Mouse (Mus musculus): Measurements from ENCODE around the gene Sgsm1. TPM values are rescaled to one million over a fixed set of nuclear protein-coding genes. Genes with fewer than 3 reads are reported as not detected.

The Sgsm1 gene
- total and polyA plus RNA-seq, 2 experiments from 2014 or later = 0.11 to 1.1 TPM

DNA sequence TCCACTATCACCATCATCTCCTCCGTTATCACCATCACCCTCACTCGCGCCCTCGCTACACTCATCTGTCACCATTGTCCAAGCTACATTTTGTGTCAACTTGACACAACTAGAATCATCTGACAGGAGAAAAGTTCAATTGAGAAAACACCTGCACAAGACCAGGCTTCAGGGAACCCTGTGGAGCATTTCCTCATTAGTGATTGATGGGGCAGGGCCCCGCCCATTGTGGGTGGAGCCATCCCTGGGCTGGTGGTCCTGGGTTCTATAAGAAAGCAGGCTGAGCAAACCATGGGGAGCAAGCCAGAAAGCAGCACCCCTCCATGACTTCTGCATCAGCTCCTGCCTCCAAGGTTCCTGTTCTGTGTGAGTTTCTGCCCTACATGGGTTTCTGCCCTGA lies 22.8 kb downstream of the Sgsm1 start:
- H3K4me2 ChIP-seq (ENCODE audit: low read depth, low read length) = no peak overlapping the region
- no peak overlapping the region for H3K27ac ChIP-seq (ENCODE audit: low read depth)
- no peaks in the 10 kb centered on the region for H3K4me1 ChIP-seq (ENCODE audit: control insufficient read depth, insufficient read depth)
- peaks cover 52% of the 10 kb centered on the region for H3K27me3 ChIP-seq (ENCODE audit: control insufficient read depth, insufficient read depth, low read length)
- TF ChIP-seq EP300 (IDR thresholded peaks at IDR 0.05; ENCODE audit: low read depth) (no peak), CTCF (IDR thresholded peaks at IDR 0.05; ENCODE audit: low read depth) (no peak)
- DNase-seq (ENCODE audit: low spot score) = no peak
- ATAC-seq (ENCODE audit: insufficient read depth, low read depth) = no peak
- no peaks in the 10 kb centered on the region for H3K9me3 ChIP-seq (replicated peaks; ENCODE audit: control insufficient read depth, low read length)
- H3K9ac ChIP-seq (replicated peaks; ENCODE audit: low read depth, low read length) = no peak overlapping the region
- WGBS = 51% methylated on average over 5 of the region's 5 CpGs
- no peak overlapping the region for H3K4me3 ChIP-seq (ENCODE audit: low read depth, low read length)
- H3K36me3 ChIP-seq (replicated peaks; ENCODE audit: control insufficient read depth, insufficient read depth, low read length) = no peaks in the 10 kb centered on the region

DNA sequence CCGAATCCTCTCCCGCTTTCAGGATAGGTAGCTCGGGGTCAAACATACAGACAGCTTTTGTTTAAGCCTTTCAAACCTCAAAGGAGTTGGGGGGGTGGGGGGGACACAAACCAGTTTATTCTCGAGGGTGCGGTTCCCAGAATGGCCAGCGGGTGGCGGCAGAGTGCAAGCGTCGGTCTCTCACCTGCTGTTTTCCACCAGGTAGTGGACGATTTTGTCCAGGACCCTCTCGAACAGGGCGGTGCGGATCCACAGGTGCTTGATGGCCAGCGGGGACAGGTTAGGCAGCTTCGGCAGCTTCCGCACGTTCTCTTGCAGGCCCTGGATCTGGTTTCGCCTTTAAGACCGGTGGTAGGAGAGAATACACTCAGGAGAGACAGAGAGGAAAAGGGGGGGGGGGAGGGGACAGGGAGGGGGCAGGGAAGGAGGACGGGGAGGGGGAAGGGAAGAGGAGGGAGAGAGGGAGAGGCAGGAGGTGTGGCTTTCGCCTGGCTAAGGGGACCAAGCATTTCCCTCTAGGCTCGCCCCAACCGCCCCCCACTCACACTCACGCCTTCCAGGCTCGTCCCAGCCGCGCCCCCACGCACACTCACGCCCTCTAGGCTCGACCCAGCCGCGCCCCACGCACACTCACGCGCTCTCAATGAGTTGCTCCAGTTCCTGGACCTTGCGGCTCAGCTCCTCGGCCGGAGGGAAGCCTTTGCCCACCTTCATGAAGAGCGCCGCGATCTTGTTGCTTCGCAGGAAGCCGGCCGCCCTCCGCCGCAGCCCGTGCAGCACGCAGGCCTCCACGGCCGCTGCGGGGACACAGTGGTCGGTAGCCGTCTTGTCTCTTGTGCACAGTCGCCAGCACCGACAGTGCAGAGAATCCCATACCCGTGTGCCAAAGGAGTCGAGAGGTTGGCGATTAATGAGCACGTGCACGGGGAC lies 23.7 kb downstream of the Sgsm1 start:
- DNase-seq (ENCODE audit: low spot score) (no peak), ATAC-seq (ENCODE audit: insufficient read depth, low read depth) (no peak)
- Histone ChIP-seq H3K9me3 (replicated peaks; ENCODE audit: control insufficient read depth, low read length) (no peaks in the 10 kb centered on the region), H3K4me3 (ENCODE audit: low read depth, low read length) (no peak overlapping the region), H3K36me3 (replicated peaks; ENCODE audit: control insufficient read depth, insufficient read depth, low read length) (no peaks in the 10 kb centered on the region), H3K27ac (ENCODE audit: low read depth) (no peak overlapping the region), H3K27me3 (ENCODE audit: control insufficient read depth, insufficient read depth, low read length) (peaks cover 52% of the 10 kb centered on the region), H3K4me2 (ENCODE audit: low read depth, low read length) (no peak overlapping the region), H3K9ac (replicated peaks; ENCODE audit: low read depth, low read length) (no peak overlapping the region), H3K4me1 (ENCODE audit: control insufficient read depth, insufficient read depth) (no peaks in the 10 kb centered on the region)
- TF ChIP-seq CTCF (IDR thresholded peaks at IDR 0.05; ENCODE audit: low read depth) (peak; percentile 37), EP300 (IDR thresholded peaks at IDR 0.05; ENCODE audit: low read depth) (no peak)
- WGBS = 6% methylated on average over 57 of the region's 60 CpGs

DNA sequence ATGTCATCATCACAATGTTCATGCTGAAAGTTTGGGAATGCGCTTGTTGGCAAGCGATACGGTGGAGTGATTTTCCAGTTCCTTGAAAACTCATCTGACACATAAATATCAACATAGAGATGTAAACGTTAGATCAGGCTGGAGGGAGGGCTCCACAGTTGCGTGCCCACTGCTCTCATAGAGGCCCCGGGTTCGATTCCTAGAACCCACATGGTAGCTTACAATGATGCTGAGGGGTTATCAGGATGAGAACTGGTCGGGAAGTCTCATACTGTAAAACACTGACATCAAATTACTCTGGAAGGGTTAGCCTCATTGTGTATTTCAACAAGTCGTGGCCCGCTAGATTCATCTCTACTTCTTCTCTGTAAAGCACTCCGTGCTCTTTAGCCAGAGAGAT lies 24.5 kb downstream of the Sgsm1 start:
- no peak for ATAC-seq (ENCODE audit: insufficient read depth, low read depth)
- 74% methylated on average over 11 of the region's 11 CpGs for WGBS
- Histone ChIP-seq H3K9ac (replicated peaks; ENCODE audit: low read depth, low read length) (no peak overlapping the region), H3K4me2 (ENCODE audit: low read depth, low read length) (no peak overlapping the region), H3K4me1 (ENCODE audit: control insufficient read depth, insufficient read depth) (no peaks in the 10 kb centered on the region), H3K36me3 (replicated peaks; ENCODE audit: control insufficient read depth, insufficient read depth, low read length) (no peaks in the 10 kb centered on the region), H3K4me3 (ENCODE audit: low read depth, low read length) (no peak overlapping the region), H3K9me3 (replicated peaks; ENCODE audit: control insufficient read depth, low read length) (no peaks in the 10 kb centered on the region), H3K27ac (ENCODE audit: low read depth) (no peak overlapping the region), H3K27me3 (ENCODE audit: control insufficient read depth, insufficient read depth, low read length) (peaks cover 52% of the 10 kb centered on the region)
- TF ChIP-seq EP300 (IDR thresholded peaks at IDR 0.05; ENCODE audit: low read depth) (no peak), CTCF (IDR thresholded peaks at IDR 0.05; ENCODE audit: low read depth) (no peak)
- DNase-seq (ENCODE audit: low spot score) = no peak

DNA sequence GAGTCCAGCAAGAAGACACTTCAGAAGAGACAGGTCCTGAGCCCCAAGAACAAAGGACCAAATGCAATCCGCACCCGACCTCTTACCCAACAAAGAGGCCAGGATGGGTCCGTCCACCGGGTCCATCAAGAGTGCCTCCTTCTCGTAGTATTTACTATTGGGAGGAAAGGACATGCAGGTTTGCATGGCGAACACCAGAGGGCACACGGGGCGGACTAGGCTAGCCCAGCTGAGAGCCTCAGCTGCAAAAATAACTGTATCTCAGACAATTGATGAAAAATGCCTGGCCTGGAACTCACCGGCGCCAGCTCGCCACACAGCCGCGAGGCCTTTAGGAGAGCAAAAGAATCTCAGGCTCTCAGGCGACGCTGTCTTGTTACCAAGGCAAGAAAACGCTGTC lies 25.0 kb downstream of the Sgsm1 start:
- TF ChIP-seq CTCF (IDR thresholded peaks at IDR 0.05; ENCODE audit: low read depth) (no peak), EP300 (IDR thresholded peaks at IDR 0.05; ENCODE audit: low read depth) (no peak)
- Histone ChIP-seq H3K4me3 (ENCODE audit: low read depth, low read length) (no peak overlapping the region), H3K9ac (replicated peaks; ENCODE audit: low read depth, low read length) (no peak overlapping the region), H3K4me2 (ENCODE audit: low read depth, low read length) (no peak overlapping the region), H3K36me3 (replicated peaks; ENCODE audit: control insufficient read depth, insufficient read depth, low read length) (no peaks in the 10 kb centered on the region), H3K27ac (ENCODE audit: low read depth) (no peak overlapping the region), H3K27me3 (ENCODE audit: control insufficient read depth, insufficient read depth, low read length) (peaks cover 52% of the 10 kb centered on the region), H3K4me1 (ENCODE audit: control insufficient read depth, insufficient read depth) (no peaks in the 10 kb centered on the region), H3K9me3 (replicated peaks; ENCODE audit: control insufficient read depth, low read length) (no peaks in the 10 kb centered on the region)
- 51% methylated on average over 16 of the region's 16 CpGs for WGBS
- DNase-seq (ENCODE audit: low spot score) = no peak
- no peak for ATAC-seq (ENCODE audit: insufficient read depth, low read depth)

DNA sequence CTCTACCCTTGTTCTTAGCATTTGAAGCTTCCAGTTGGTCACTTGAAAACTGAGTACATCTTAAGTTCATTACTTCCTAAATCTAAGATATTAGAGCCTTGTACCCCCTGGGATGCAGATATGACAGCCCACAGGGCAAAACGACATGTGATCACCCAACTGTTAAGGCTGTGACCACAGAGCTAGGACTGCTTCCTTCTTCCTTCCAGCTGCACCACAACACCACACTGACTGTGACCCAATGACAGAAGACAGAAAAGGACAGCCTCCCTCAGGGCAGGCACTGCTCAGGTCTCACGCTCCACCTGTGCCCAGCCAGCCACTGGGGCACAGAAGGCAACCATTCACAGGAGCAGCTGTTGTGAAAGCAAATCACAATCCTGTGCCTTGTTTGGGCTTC lies 26.9 kb downstream of the Sgsm1 start:
- H3K27ac ChIP-seq (ENCODE audit: low read depth) = no peak overlapping the region
- 54% methylated on average over 2 of the region's 2 CpGs for WGBS
- H3K4me1 ChIP-seq (ENCODE audit: control insufficient read depth, insufficient read depth) = no peaks in the 10 kb centered on the region
- no peaks in the 10 kb centered on the region for H3K9me3 ChIP-seq (replicated peaks; ENCODE audit: control insufficient read depth, low read length)
- ATAC-seq (ENCODE audit: insufficient read depth, low read depth) = no peak
- TF ChIP-seq CTCF (IDR thresholded peaks at IDR 0.05; ENCODE audit: low read depth) (no peak), EP300 (IDR thresholded peaks at IDR 0.05; ENCODE audit: low read depth) (no peak)
- H3K4me2 ChIP-seq (ENCODE audit: low read depth, low read length) = no peak overlapping the region
- no peak overlapping the region for H3K4me3 ChIP-seq (ENCODE audit: low read depth, low read length)
- no peak for DNase-seq (ENCODE audit: low spot score)
- peaks cover 42% of the 10 kb centered on the region for H3K27me3 ChIP-seq (ENCODE audit: control insufficient read depth, insufficient read depth, low read length)
- H3K36me3 ChIP-seq (replicated peaks; ENCODE audit: control insufficient read depth, insufficient read depth, low read length) = no peaks in the 10 kb centered on the region
- no peak overlapping the region for H3K9ac ChIP-seq (replicated peaks; ENCODE audit: low read depth, low read length)
